Mouse (Mus musculus): ENCODE results near the gene Vmn1r142.
"Not testable (repeated sequence)": the region's sequence is repeated elsewhere in the genome, so short reads cannot be mapped to it uniquely, and the experiment has no call there.

Gene Vmn1r142

GRCm38 (mm10) chr7:22163935-22164334 lies at the start of gene Vmn1r142:
Gene Vmn1r142, minus strand, starts transcription at chr7:22164035.
- in situ Hi-C loops (cut with MboI): not testable (repeated sequence)

GRCm38 (mm10) chr7:22201164-22201563 lies 37.3 kb upstream of the Vmn1r142 start, which contains the start of gene Gm8653:
Gene Gm8653, minus strand, starts transcription at chr7:22201264.
- in situ Hi-C loops (cut with MboI): not testable (repeated sequence)

- in situ Hi-C loops (cut with MboI): not testable (repeated sequence)
Observed at GRCm38 (mm10) chr7:22189077-22189476, 25.2 kb upstream of the Vmn1r142 start, which contains the start of gene Vmn1r143. Gene Vmn1r143, plus strand, starts transcription at chr7:22189377.

- in situ Hi-C loops (cut with MboI): not testable (repeated sequence)
Observed at GRCm38 (mm10) chr7:22134641-22135040, 29.2 kb downstream of the Vmn1r142 start, which contains the start of gene Gm10666. Gene Gm10666, minus strand, starts transcription at chr7:22134741.

- in situ Hi-C loops (cut with MboI): not testable (repeated sequence)
Observed at GRCm38 (mm10) chr7:22118145-22118544, 45.7 kb downstream of the Vmn1r142 start, which contains the start of gene Gm16451. Gene Gm16451, minus strand, starts transcription at chr7:22118245.

Data from mature B cell (primary cell).